ENCODE assay signal across 8 mouse cellular contexts in the genomic region with DNA sequence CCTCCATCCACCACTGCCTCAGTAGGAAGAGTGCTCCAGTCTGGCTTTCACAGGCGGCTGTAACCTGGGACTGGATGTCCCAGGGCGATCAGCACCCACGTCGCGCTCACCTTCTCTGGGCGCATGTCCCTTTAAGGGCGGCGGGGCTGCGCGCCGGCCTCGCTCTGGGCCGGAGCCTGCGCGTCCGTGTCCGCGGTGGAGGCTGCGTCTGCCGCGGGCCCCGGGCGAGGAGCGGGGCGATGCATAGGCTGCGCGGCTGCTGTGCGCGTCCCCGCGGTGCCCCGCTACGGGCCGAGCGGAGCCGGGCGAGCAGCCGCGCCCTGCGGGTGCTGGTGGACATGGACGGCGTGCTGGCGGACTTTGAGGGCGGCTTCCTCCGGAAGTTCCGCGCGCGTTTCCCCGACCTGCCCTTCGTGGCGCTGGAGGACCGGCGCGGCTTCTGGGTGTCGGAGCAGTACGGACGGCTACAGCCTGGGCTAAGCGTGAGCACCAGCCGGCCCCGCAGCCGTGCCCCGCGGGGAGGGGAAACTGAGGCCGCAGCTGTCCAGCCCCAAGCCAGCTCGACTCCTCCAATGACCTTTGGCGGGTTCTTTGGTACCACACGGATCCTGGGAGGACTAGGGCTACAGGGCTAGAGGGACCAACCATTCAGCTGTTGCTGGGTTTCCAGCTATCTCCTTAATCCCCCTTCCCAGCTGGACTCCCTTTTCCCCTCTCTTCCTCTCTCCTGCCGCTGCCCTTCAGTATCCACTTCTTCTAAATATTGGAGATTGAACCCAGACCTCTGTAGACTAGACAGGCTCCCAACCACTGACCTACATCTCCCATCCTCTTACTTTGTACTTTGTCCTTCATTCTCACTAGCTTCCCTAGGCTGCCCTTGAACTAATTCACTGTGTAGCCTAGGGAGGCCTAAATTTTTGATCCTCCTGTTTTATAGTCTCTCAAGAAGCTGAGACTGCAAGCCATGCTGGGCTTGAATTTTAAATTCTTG. TPM values are rescaled to one million over a fixed set of nuclear protein-coding genes. Genes with fewer than 3 reads are reported as not detected.
DNase-seq lines count a peak whose midpoint lies in the region; ATAC-seq and TF ChIP-seq lines count a peak whose summit lies in the region.

No protein-coding gene starts in this region.

- H3K4me3 ChIP-seq in hindbrain, embryonic 15.5 days = peak overlapping the region; percentile 74
- peak overlapping the region; percentile 78 for H3K4me3 ChIP-seq in left cerebral cortex, adult 2 months

- ATAC-seq in hindbrain, embryonic 15.5 days (ENCODE audit: low FRiP score, low read depth) = peak; percentile 91
- peak; percentile 85 for ATAC-seq in megakaryocyte, adult 5-6 weeks (ENCODE audit: poor library complexity, severe bottlenecking)

- peaks cover 21% of the 10 kb centered on the region for H3K4me1 ChIP-seq in hindbrain, embryonic 15.5 days (replicated peaks)

- H3K36me3 ChIP-seq in hindbrain, embryonic 15.5 days = no peaks in the 10 kb centered on the region

- no peak; the same call in none of the 2 replicates for TF ChIP-seq CTCF in left cerebral cortex, adult 2 months (IDR thresholded peaks at IDR 0.05)

- H3K9me3 ChIP-seq in hindbrain, embryonic 15.5 days = no peaks in the 10 kb centered on the region

- peak overlapping the region; percentile 78 for H3K9ac ChIP-seq in hindbrain, embryonic 15.5 days

- WGBS in hindbrain, embryonic 15.5 days = under 1% methylated on average over 60 of the region's 69 CpGs

- peak overlapping the region; percentile 90 for H3K27ac ChIP-seq in hindbrain, embryonic 15.5 days (replicated peaks)
- H3K27ac ChIP-seq in left cerebral cortex, adult 2 months = peak overlapping the region; percentile 90

- H3K4me2 ChIP-seq in hindbrain, embryonic 15.5 days = peak overlapping the region; percentile 65

- intact Hi-C loops in left cerebral cortex, adult 2 months (cut with DNase I) = no loop called here

- DNase-seq in T-cell, adult 2 months (ENCODE audit: low spot score) = peak; percentile 54
- peak; percentile 87 to 88 for DNase-seq in cerebellum, postnatal 25 days
- peak; percentile 75 to 82 for DNase-seq in frontal cortex, postnatal 36 days (ENCODE audit: low spot score in 2 of 2)
- peak; percentile 71 to 75 for DNase-seq in left cerebral cortex, adult 2 months (ENCODE audit: extremely low spot score in 1 of 2, low spot score in 2 of 2)
- peak; percentile 79 for DNase-seq in right cerebral cortex, adult 18-20 months
- peak; percentile 27 for DNase-seq in urinary bladder, postnatal 10 days (ENCODE audit: low spot score)

- no peaks in the 10 kb centered on the region for H3K27me3 ChIP-seq in hindbrain, embryonic 15.5 days

RNA-seq across cellular contexts. Expression of a gene that starts 8.6 kb away (rescaled TPM):
- polyA plus RNA-seq in hindbrain, embryonic 15.5 days (2015; fragmentation: Nextera tagmentation; extraction: Ambion mirVana) = 183 and 185 TPM in 2 replicates
- 10 to 100 TPM; 68.7 to 69.1 TPM for total RNA-seq in left cerebral cortex, adult 2 months (2021)
- 88.2 and 94.6 TPM in 2 replicates for total RNA-seq in megakaryocyte, adult 5-6 weeks (2015)
- 90.2 and 100 TPM in 2 replicates for total RNA-seq in megakaryocyte, adult 5-6 weeks (2017)

RNA-seq across cellular contexts. Expression of a gene that starts 8.9 kb away (rescaled TPM):
- polyA plus RNA-seq in hindbrain, embryonic 15.5 days (2015; fragmentation: Nextera tagmentation; extraction: Ambion mirVana) = 70.3 and 74.8 TPM in 2 replicates
- total RNA-seq in left cerebral cortex, adult 2 months (2021) = 10 to 100 TPM; 49.5 to 51.1 TPM
- 9.9 and 13.1 TPM in 2 replicates for total RNA-seq in megakaryocyte, adult 5-6 weeks (2015)
- 7.7 and 11.3 TPM in 2 replicates for total RNA-seq in megakaryocyte, adult 5-6 weeks (2017)

RNA-seq across cellular contexts. Expression of a gene that starts 38.4 kb away (rescaled TPM):
- 42.4 and 44.8 TPM in 2 replicates for polyA plus RNA-seq in hindbrain, embryonic 15.5 days (2015; fragmentation: Nextera tagmentation; extraction: Ambion mirVana)
- 10 to 100 TPM; 45.8 to 49.1 TPM for total RNA-seq in left cerebral cortex, adult 2 months (2021)
- total RNA-seq in megakaryocyte, adult 5-6 weeks (2015) = 11.3 and 11.4 TPM in 2 replicates
- 19.9 and 25.3 TPM in 2 replicates for total RNA-seq in megakaryocyte, adult 5-6 weeks (2017)

Comparison
In these comparisons a context has a peak if more than half of its experiments do, and no peak if none do; other contexts are left out.
1. Peak in every context shown above with its lines: DNase-seq, ATAC-seq, H3K4me3 ChIP-seq and H3K27ac ChIP-seq.
2. DNase-seq: peak in every context shown above with its lines; median percentile 88 in cerebellum, postnatal 25 days; 79 in right cerebral cortex, adult 18-20 months; 78 in frontal cortex, postnatal 36 days; 73 in left cerebral cortex, adult 2 months; 54 in T-cell, adult 2 months; 27 in urinary bladder, postnatal 10 days.